Mouse (Mus musculus): ENCODE measurements around the gene Xxylt1.

GRCm38 (mm10) chr16:30936471-30936870, 144.8 kb downstream of the Xxylt1 start:
- no peak for TF ChIP-seq CTCF (IDR thresholded peaks at IDR 0.05; ENCODE audit: borderline replicate concordance, insufficient read depth, low read length)
- TF ChIP-seq POLR2A (IDR thresholded peaks at IDR 0.05; ENCODE audit: low read depth, low read length), result no peak

Measured in embryonic fibroblast, embryonic 13.5 days (primary cell).